Mouse (Mus musculus) spleen, adult 2 months (tissue): ENCODE measurements around the gene Enoph1. TPM values are rescaled to one million over a fixed set of nuclear protein-coding genes. Genes with fewer than 3 reads are reported as not detected.
A peak's percentile ranks its signal among the peaks of the same experiment; 100 is the strongest.

ENCODE experiments used
- DNase-seq, 2 experiments: peaks; one replicate each; pipeline versions ENCODE4 v3.0.0 to v3.0.0-alpha.2; 2012 to 2021; ENCODE audit warnings: low spot score in 2 of 2, low read depth in 1 of 2
- H3K27ac ChIP-seq: fragments of 200-500 bp; 2 replicates; pipeline ENCODE4 v1.5.1; 2012; ENCODE audit warnings: low read length, inconsistent platforms; ENCODE audit not compliant: insufficient read depth
- H3K27me3 ChIP-seq: fragments of 200-500 bp; 2 replicates; pipeline ENCODE4 v1.6.1; 2012; ENCODE audit warnings: mild to moderate bottlenecking, moderate library complexity, low read length, inconsistent platforms; ENCODE audit not compliant: control insufficient read depth, insufficient read depth
- H3K36me3 ChIP-seq: fragments of 200-500 bp; 2 replicates; pipeline ENCODE4 v1.6.1; 2012; ENCODE audit warnings: mild to moderate bottlenecking, low read length, inconsistent platforms; ENCODE audit not compliant: control insufficient read depth, insufficient read depth
- H3K4me1 ChIP-seq: fragments of 200-500 bp; 2 replicates; pipeline ENCODE4 v1.6.1; 2011; ENCODE audit warnings: inconsistent platforms; ENCODE audit not compliant: control insufficient read depth, insufficient read depth, insufficient read length
- H3K4me3 ChIP-seq: fragments of 200-500 bp; 2 replicates; pipeline ENCODE4 v1.5.1; 2011; ENCODE audit warnings: mild to moderate bottlenecking, inconsistent platforms; ENCODE audit not compliant: insufficient read depth, insufficient read length; ENCODE audit errors: extremely low read depth
- CTCF ChIP-seq: fragments of 200-500 bp; IDR thresholded peaks from 2 replicates; pipeline ENCODE4 v1.5.1; 2011; ENCODE audit warnings: mild to moderate bottlenecking, inconsistent platforms; ENCODE audit not compliant: insufficient read depth, insufficient read length, insufficient replicate concordance; ENCODE audit errors: extremely low read depth
- POLR2A ChIP-seq: fragments of 200-500 bp; IDR thresholded peaks from 2 replicates; pipeline ENCODE4 v1.6.1; 2011; ENCODE audit warnings: low read depth, low read length, inconsistent platforms
- WGBS: fragments of 180-500 bp; shearing (Covaris S2); methylation state at CpG from one replicate; pipeline ENCODE4 v1.1.7; 2018; 5-methylcytosine and 5-hydroxymethylcytosine counted together
- polyA plus RNA-seq: library from polyadenylated mRNA; depleted of rRNA; stranded (reverse); fragments of >200 nt; gene quantifications from 2 replicates; pipeline ENCODE4 v1.2.3, GENCODE M21; 2012

Enoph1 gene
- polyA plus RNA-seq, 1 experiment, result 20.6 TPM

GRCm38 (mm10) chr5:100040281-100040784 lies 548 bp downstream of the Enoph1 start:
- Histone ChIP-seq H3K36me3 (peaks cover 7% of the 10 kb centered on the region), H3K4me3 (peak overlapping the region; percentile 93), H3K4me1 (peaks cover 11% of the 10 kb centered on the region), H3K27ac (peak overlapping the region; percentile 92), H3K27me3 (no peaks in the 10 kb centered on the region)
- TF ChIP-seq CTCF, result no peak
- TF ChIP-seq POLR2A, result no peak
- DNase-seq, result peak in 1 of 2 experiments; percentile 23
- WGBS, result 2% methylated on average over 19 of the region's 19 CpGs

GRCm38 (mm10) chr5:100041272-100041671 lies 1.5 kb downstream of the Enoph1 start:
- Histone ChIP-seq H3K27me3 (no peaks in the 10 kb centered on the region), H3K27ac (no peak overlapping the region), H3K4me3 (no peak overlapping the region), H3K36me3 (peaks cover 3% of the 10 kb centered on the region), H3K4me1 (peaks cover 9% of the 10 kb centered on the region)
- no peak for TF ChIP-seq POLR2A
- no peak for TF ChIP-seq CTCF
- no peak for DNase-seq
- 92% methylated on average over 4 of the region's 4 CpGs for WGBS

- 92% methylated on average over 8 of the region's 8 CpGs for WGBS
- no peak overlapping the region for H3K27ac ChIP-seq
- TF ChIP-seq POLR2A, result no peak
- TF ChIP-seq CTCF, result no peak
- H3K36me3 ChIP-seq, result no peaks in the 10 kb centered on the region
- DNase-seq, result no peak
- H3K4me3 ChIP-seq, result no peak overlapping the region
- H3K4me1 ChIP-seq, result peaks cover 7% of the 10 kb centered on the region
- H3K27me3 ChIP-seq, result no peaks in the 10 kb centered on the region
These were observed 2.7 kb downstream of the Enoph1 start for GRCm38 (mm10) chr5:100042467-100042866.

- WGBS, result 89% methylated on average over 5 of the region's 5 CpGs
These were observed 3.6 kb downstream of the Enoph1 start for GRCm38 (mm10) chr5:100043361-100043760.

GRCm38 (mm10) chr5:100044030-100044429 lies 4.2 kb downstream of the Enoph1 start:
- TF ChIP-seq POLR2A (no peak), CTCF (no peak)
- Histone ChIP-seq H3K36me3 (no peaks in the 10 kb centered on the region), H3K4me3 (no peak overlapping the region), H3K27ac (no peak overlapping the region), H3K4me1 (peaks cover 5% of the 10 kb centered on the region), H3K27me3 (no peaks in the 10 kb centered on the region)
- DNase-seq, result no peak
- 91% methylated on average over 4 of the region's 4 CpGs for WGBS

More at GRCm38 (mm10) chr5:100043361-100043760, 3.6 kb downstream of the Enoph1 start:
- no peak overlapping the region for H3K27ac ChIP-seq
- no peaks in the 10 kb centered on the region for H3K27me3 ChIP-seq
- no peak for TF ChIP-seq CTCF
- no peak for TF ChIP-seq POLR2A
- peaks cover 5% of the 10 kb centered on the region for H3K4me1 ChIP-seq
- H3K36me3 ChIP-seq, result no peaks in the 10 kb centered on the region
- no peak overlapping the region for H3K4me3 ChIP-seq
- DNase-seq, result no peak

GRCm38 (mm10) chr5:100044621-100045020 lies 4.8 kb downstream of the Enoph1 start:
- H3K27me3 ChIP-seq, result no peaks in the 10 kb centered on the region
- 90% methylated on average over 5 of the region's 5 CpGs for WGBS
- no peak for DNase-seq
- no peak overlapping the region for H3K27ac ChIP-seq
- H3K4me1 ChIP-seq, result peaks cover 5% of the 10 kb centered on the region
- H3K36me3 ChIP-seq, result no peaks in the 10 kb centered on the region
- no peak overlapping the region for H3K4me3 ChIP-seq
- no peak for TF ChIP-seq POLR2A
- TF ChIP-seq CTCF, result no peak

GRCm38 (mm10) chr5:100046096-100046495 lies 6.3 kb downstream of the Enoph1 start:
- no peaks in the 10 kb centered on the region for H3K27me3 ChIP-seq
- 83% methylated on average over 3 of the region's 3 CpGs for WGBS
- TF ChIP-seq CTCF (no peak), POLR2A (no peak)

More at GRCm38 (mm10) chr5:100046096-100046495, 6.3 kb downstream of the Enoph1 start:
- Histone ChIP-seq H3K4me1 (no peaks in the 10 kb centered on the region), H3K36me3 (no peaks in the 10 kb centered on the region), H3K27ac (no peak overlapping the region), H3K4me3 (no peak overlapping the region)
- no peak for DNase-seq
